Mouse (Mus musculus) heart, embryonic 15.5 days (tissue): Measurements from ENCODE around the gene Rap1b. TPM values are rescaled to one million over a fixed set of nuclear protein-coding genes. Genes with fewer than 3 reads are reported as not detected.

Source experiments
- ATAC-seq: fragments of 200-750 bp; cut with Nextera tagmentation; replicated peaks from 2 replicates; pipeline ENCODE4 v1.8.0; 2017; ENCODE audit warnings: low read depth, moderate TSS enrichment; ENCODE audit not compliant: insufficient number of reproducible peaks, insufficient read depth, low FRiP score
- H3K27ac ChIP-seq: fragments of 300-500 bp; sonication (generic); 2 replicates; pipeline ENCODE4 v1.5.1; 2015; ENCODE audit warnings: mild to moderate bottlenecking, inconsistent platforms
- H3K27me3 ChIP-seq: fragments of 300-500 bp; sonication (generic); 2 replicates; pipeline ENCODE4 v1.6.1; 2015; ENCODE audit warnings: inconsistent platforms
- H3K36me3 ChIP-seq: fragments of 300-500 bp; sonication (generic); 2 replicates; pipeline ENCODE4 v1.6.1; 2015; ENCODE audit warnings: mild to moderate bottlenecking, inconsistent platforms
- H3K4me1 ChIP-seq: fragments of 300-500 bp; sonication (generic); replicated peaks from 2 replicates; pipeline ENCODE4 v1.6.1; 2015; ENCODE audit warnings: inconsistent platforms
- H3K4me2 ChIP-seq: fragments of 300-500 bp; sonication (generic); 2 replicates; pipeline ENCODE4 v1.6.1; 2015; ENCODE audit warnings: inconsistent platforms, mild to moderate bottlenecking, moderate library complexity
- H3K4me3 ChIP-seq: fragments of 300-500 bp; sonication (generic); 2 replicates; pipeline ENCODE4 v1.5.1; 2015; ENCODE audit warnings: mild to moderate bottlenecking, inconsistent platforms
- H3K9ac ChIP-seq: fragments of 300-500 bp; sonication (generic); 2 replicates; pipeline ENCODE4 v1.6.1; 2015; ENCODE audit warnings: mild to moderate bottlenecking, inconsistent platforms
- H3K9me3 ChIP-seq: fragments of 300-500 bp; sonication (generic); replicated peaks from 2 replicates; pipeline ENCODE4 v1.6.1; 2016; ENCODE audit warnings: inconsistent platforms
- WGBS: fragments of 180-500 bp; shearing (Covaris S2); methylation state at CpG from one replicate; pipeline ENCODE4 v1.1.7; 2015; ENCODE audit warnings: mixed read lengths; 5-methylcytosine and 5-hydroxymethylcytosine counted together
- polyA plus RNA-seq: library from polyadenylated mRNA; unstranded; fragments of >200 nt; fragmentation: Nextera tagmentation; extraction: Ambion mirVana; gene quantifications from 2 replicates; pipeline ENCODE4 v1.2.1, GENCODE M21; 2015

Gene Rap1b
- polyA plus RNA-seq, 1 experiment from 2014 or later = 112 TPM

- no peaks in the 10 kb centered on the region for H3K9me3 ChIP-seq
- H3K4me3 ChIP-seq = no peak overlapping the region
- 0 out of 2 replicates have a peak, but pooled peaks cover 2% of the 10 kb centered on the region for H3K4me1 ChIP-seq
- WGBS = 83% methylated on average over 5 of the region's 5 CpGs
- no peak overlapping the region for H3K4me2 ChIP-seq
- no peaks in the 10 kb centered on the region for H3K36me3 ChIP-seq
- H3K27me3 ChIP-seq = no peaks in the 10 kb centered on the region
- H3K27ac ChIP-seq = no peak overlapping the region
- H3K9ac ChIP-seq = no peak overlapping the region
- ATAC-seq = no peak
Measured at GRCm38 (mm10) chr10:117858241-117858640, 12.4 kb upstream of the Rap1b start.

GRCm38 (mm10) chr10:117856001-117856720 is 10.3 kb upstream of the Rap1b start:
- WGBS = 69% methylated on average over 8 of the region's 8 CpGs
- H3K27ac ChIP-seq = no peak overlapping the region
- no peak for ATAC-seq
- no peaks in the 10 kb centered on the region for H3K27me3 ChIP-seq
- no peaks in the 10 kb centered on the region for H3K36me3 ChIP-seq
- H3K9me3 ChIP-seq = no peaks in the 10 kb centered on the region
- no peak overlapping the region for H3K4me3 ChIP-seq
- H3K4me2 ChIP-seq = no peak overlapping the region
- 0 out of 2 replicates have a peak, but pooled peaks cover 2% of the 10 kb centered on the region for H3K4me1 ChIP-seq
- H3K9ac ChIP-seq = no peak overlapping the region

GRCm38 (mm10) chr10:117852648-117853192 is 6.9 kb upstream of the Rap1b start:
- H3K9me3 ChIP-seq = no peaks in the 10 kb centered on the region
- H3K27ac ChIP-seq = no peak overlapping the region
- H3K9ac ChIP-seq = no peak overlapping the region
- H3K4me1 ChIP-seq = no peaks in the 10 kb centered on the region
- H3K27me3 ChIP-seq = no peaks in the 10 kb centered on the region
- no peak overlapping the region for H3K4me3 ChIP-seq
- no peak overlapping the region for H3K4me2 ChIP-seq
- WGBS = 86% methylated on average over 10 of the region's 10 CpGs
- no peak for ATAC-seq
- no peaks in the 10 kb centered on the region for H3K36me3 ChIP-seq

- peaks cover 11% of the 10 kb centered on the region for H3K4me1 ChIP-seq
- no peak overlapping the region for H3K4me2 ChIP-seq
- H3K9ac ChIP-seq = no peak overlapping the region
- H3K27ac ChIP-seq = no peak overlapping the region
- H3K36me3 ChIP-seq = no peaks in the 10 kb centered on the region
- 42% methylated on average over 3 of the region's 3 CpGs for WGBS
- no peak overlapping the region for H3K4me3 ChIP-seq
- H3K9me3 ChIP-seq = no peaks in the 10 kb centered on the region
- no peak for ATAC-seq
- no peaks in the 10 kb centered on the region for H3K27me3 ChIP-seq
Measured at GRCm38 (mm10) chr10:117848981-117849380, 3.1 kb upstream of the Rap1b start.

DNA sequence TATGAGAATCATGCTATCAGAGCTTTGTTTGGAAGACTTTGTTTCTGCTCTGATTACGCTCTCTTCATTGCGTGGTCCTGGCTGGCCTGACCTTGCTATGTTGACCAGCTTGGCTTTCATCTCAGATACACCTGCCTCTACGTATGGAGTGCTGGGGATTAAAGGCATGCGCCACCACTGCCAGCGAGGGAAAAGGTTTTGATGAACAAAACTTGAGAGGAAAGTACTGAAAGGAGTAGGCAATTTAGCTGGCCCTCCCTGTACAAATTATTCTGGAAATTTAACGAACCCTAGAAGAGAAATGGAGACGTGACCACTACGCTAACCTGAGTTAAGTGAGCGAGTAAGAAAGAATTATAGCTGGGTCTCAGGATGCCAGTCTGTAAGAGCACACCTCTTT is 961 bp upstream of the Rap1b start:
- H3K4me1 ChIP-seq = peaks cover 23% of the 10 kb centered on the region
- no peak overlapping the region; the same call in 1 of the 2 replicates for H3K9ac ChIP-seq
- no peaks in the 10 kb centered on the region for H3K9me3 ChIP-seq
- peak overlapping the region; percentile 69 for H3K4me2 ChIP-seq
- peak overlapping the region; percentile 97 for H3K4me3 ChIP-seq
- peak overlapping the region; percentile 99 for H3K27ac ChIP-seq
- no peaks in the 10 kb centered on the region for H3K36me3 ChIP-seq
- ATAC-seq = no peak
- H3K27me3 ChIP-seq = no peaks in the 10 kb centered on the region
- WGBS = 62% methylated on average over 9 of the region's 9 CpGs

DNA sequence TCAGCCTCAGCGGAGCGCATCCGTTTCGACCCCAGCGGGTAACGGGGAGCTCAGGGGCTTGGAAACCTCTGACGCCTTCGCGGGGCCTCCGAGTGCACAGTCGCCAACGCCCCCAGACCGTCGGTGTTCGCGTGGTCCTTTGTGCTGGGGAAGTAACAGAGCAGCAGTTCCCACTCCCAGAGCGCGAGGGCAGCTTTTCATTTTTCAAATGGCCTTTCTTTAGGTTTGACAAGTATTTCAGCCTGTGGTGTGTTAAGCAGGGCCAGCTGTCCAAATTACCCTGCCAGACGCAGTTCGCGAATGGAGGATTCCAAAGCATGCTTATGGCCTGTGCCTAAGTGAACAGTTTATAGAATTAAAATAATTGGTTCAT is 411 bp upstream of the Rap1b start:
- H3K9ac ChIP-seq = peak overlapping the region; percentile 72
- no peaks in the 10 kb centered on the region for H3K36me3 ChIP-seq
- peaks cover 24% of the 10 kb centered on the region for H3K4me1 ChIP-seq
- H3K27me3 ChIP-seq = no peaks in the 10 kb centered on the region
- peak; percentile 78 for ATAC-seq
- peak overlapping the region; percentile 97 for H3K4me3 ChIP-seq
- WGBS = under 1% methylated on average over 21 of the region's 21 CpGs
- no peaks in the 10 kb centered on the region for H3K9me3 ChIP-seq
- peak overlapping the region; percentile 99 for H3K27ac ChIP-seq
- peak overlapping the region; percentile 69 for H3K4me2 ChIP-seq

GRCm38 (mm10) chr10:117844782-117845596 is 846 bp downstream of the Rap1b start:
- no peaks in the 10 kb centered on the region for H3K9me3 ChIP-seq
- H3K4me2 ChIP-seq = peak overlapping the region; percentile 71
- WGBS = under 1% methylated on average over 52 of the region's 52 CpGs
- H3K9ac ChIP-seq = peak overlapping the region; percentile 99
- peaks cover 30% of the 10 kb centered on the region for H3K4me1 ChIP-seq
- no peaks in the 10 kb centered on the region for H3K36me3 ChIP-seq
- no peaks in the 10 kb centered on the region for H3K27me3 ChIP-seq
- H3K27ac ChIP-seq = peak overlapping the region; percentile 99
- ATAC-seq = peak; percentile 56
- peak overlapping the region; percentile 97 for H3K4me3 ChIP-seq

DNA sequence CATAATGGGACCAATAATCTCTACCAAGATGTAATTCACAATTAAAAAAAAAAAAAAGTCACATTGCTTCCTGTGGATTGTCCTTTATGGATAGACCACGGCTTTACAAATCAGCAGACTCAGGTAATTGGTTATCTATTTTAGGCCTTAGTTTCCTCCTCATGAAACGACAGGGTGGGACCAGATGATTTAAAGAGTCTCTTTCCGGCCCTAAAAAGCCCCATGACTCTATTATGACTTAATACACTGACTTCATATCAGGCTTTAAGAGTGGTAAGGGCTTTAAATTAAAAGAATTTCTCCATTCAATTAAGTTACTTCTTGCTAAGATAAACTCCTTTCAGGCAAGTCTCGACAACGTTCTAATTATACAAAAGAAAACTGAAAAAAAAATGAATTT is 1.6 kb downstream of the Rap1b start:
- H3K4me2 ChIP-seq = peak overlapping the region; percentile 71
- no peaks in the 10 kb centered on the region for H3K36me3 ChIP-seq
- no peaks in the 10 kb centered on the region for H3K27me3 ChIP-seq
- peak overlapping the region; percentile 99 for H3K9ac ChIP-seq
- H3K4me1 ChIP-seq = peaks cover 35% of the 10 kb centered on the region
- no peaks in the 10 kb centered on the region for H3K9me3 ChIP-seq
- peak overlapping the region; percentile 99 for H3K27ac ChIP-seq
- H3K4me3 ChIP-seq = peak overlapping the region; percentile 97
- ATAC-seq = no peak
- 16% methylated on average over 5 of the region's 5 CpGs for WGBS

DNA sequence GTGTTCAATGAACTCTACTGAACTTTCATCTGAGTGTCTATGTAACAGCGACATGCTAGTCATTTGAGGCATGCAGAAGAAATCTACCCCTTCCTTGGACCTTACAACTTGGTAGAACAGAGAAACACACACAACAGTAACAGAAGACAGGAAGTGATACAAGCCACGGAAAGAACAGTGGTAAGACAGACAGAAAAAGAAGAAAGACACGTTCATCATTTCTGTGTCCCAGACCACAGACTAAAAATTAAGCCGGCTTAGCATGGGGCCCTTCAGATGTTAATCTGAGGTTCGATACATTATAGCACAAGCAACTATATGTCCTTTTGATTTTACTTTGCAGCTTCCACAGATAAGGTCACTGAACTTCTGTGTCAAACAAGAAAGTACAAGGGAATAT is 2.1 kb downstream of the Rap1b start:
- H3K4me1 ChIP-seq = peaks cover 37% of the 10 kb centered on the region
- ATAC-seq = no peak
- WGBS = 50% methylated on average over 5 of the region's 5 CpGs
- H3K36me3 ChIP-seq = no peaks in the 10 kb centered on the region
- H3K4me3 ChIP-seq = peak overlapping the region; percentile 97
- H3K9me3 ChIP-seq = no peaks in the 10 kb centered on the region
- H3K9ac ChIP-seq = no peak overlapping the region
- peak overlapping the region; percentile 31; the same call in 1 of the 2 replicates for H3K27ac ChIP-seq
- H3K27me3 ChIP-seq = no peaks in the 10 kb centered on the region
- H3K4me2 ChIP-seq = peak overlapping the region; percentile 71

DNA sequence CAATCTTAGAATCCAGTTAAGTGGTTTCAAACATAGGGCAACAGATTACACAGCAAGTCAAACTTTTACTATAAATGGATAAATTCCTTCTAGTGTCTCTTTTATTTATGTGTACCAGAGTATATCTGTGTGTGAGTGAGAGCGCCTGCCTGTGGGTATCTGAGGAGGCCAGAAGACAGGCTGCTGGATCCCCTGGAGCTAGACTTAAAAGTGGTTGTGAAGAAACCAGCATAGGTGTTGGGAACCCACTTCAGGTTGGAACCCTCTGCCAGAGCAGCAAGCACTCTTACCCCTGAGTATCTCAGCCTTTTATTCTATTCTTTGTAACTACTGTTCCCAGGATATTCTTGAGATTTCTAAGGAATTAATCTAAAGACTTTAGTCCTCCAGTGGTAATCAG is 4.1 kb downstream of the Rap1b start:
- H3K4me1 ChIP-seq = peaks cover 34% of the 10 kb centered on the region
- WGBS = 74% methylated on average over 1 of the region's 1 CpGs
- H3K4me2 ChIP-seq = no peak overlapping the region

GRCm38 (mm10) chr10:117840431-117840995 is 5.3 kb downstream of the Rap1b start:
- H3K27ac ChIP-seq = no peak overlapping the region
- no peaks in the 10 kb centered on the region for H3K27me3 ChIP-seq
- H3K9ac ChIP-seq = no peak overlapping the region
- WGBS = 76% methylated on average over 5 of the region's 5 CpGs
- no peak for ATAC-seq
- no peak overlapping the region for H3K4me3 ChIP-seq
- no peaks in the 10 kb centered on the region for H3K36me3 ChIP-seq
- no peaks in the 10 kb centered on the region for H3K9me3 ChIP-seq
- peaks cover 30% of the 10 kb centered on the region for H3K4me1 ChIP-seq
- H3K4me2 ChIP-seq = no peak overlapping the region

More for the DNA sequence above, 4.1 kb downstream of the Rap1b start:
- H3K9ac ChIP-seq = no peak overlapping the region
- H3K4me3 ChIP-seq = no peak overlapping the region
- H3K27ac ChIP-seq = no peak overlapping the region
- H3K36me3 ChIP-seq = no peaks in the 10 kb centered on the region
- no peaks in the 10 kb centered on the region for H3K27me3 ChIP-seq
- ATAC-seq = no peak
- no peaks in the 10 kb centered on the region for H3K9me3 ChIP-seq
